Mouse (Mus musculus): ENCODE measurements at regions not wholly inside any gene's neighbourhood (a gene's known extent, or its start where the extent isn't known, plus 50 kb on each side); places are given as distances from the start of the nearest gene placed in this dataset.

GRCm38 (mm10) chr8:4052150-4052549 lies 53.5 kb downstream of the Cd209f start:
- peak; percentile 18 for DNase-seq (ENCODE audit: low spot score)

GRCm38 (mm10) chr8:4013402-4014184 lies 59.0 kb upstream of the Cd209c start:
- DNase-seq (ENCODE audit: low spot score): no peak

Data from c-Kit-positive CD71-positive TER-119-positive erythroid progenitor cells, embryonic 14.5 days (primary cell).